Comparison of ENCODE assay signal across 10 mouse cellular contexts in genomic region chr14:23885539-23885938, GRCm38 (mm10).
A peak's percentile ranks its signal among the peaks of the same experiment; 100 is the strongest.
DNase-seq lines count a peak whose midpoint lies in the region; ATAC-seq and TF ChIP-seq lines count a peak whose summit lies in the region.
"Had no signal": no experiment of that assay in that cellular context is flagged by ENCODE, and none has a peak within 500 bp of the region (broad histone marks: within the 10 kb centered on the region; RNA-seq: fewer than 3 reads in every experiment).

No protein-coding gene starts in this region.

- no peaks in the 10 kb centered on the region for H3K27me3 ChIP-seq in kidney, postnatal 0 days (ENCODE audit: insufficient read depth, low read length)
- no peaks in the 10 kb centered on the region for H3K27me3 ChIP-seq in midbrain, postnatal 0 days (ENCODE audit: insufficient read depth, low read length)
- H3K27me3 ChIP-seq: embryonic facial prominence, embryonic 13.5 days had no signal

- no peak overlapping the region for H3K9ac ChIP-seq in kidney, postnatal 0 days (ENCODE audit: low read depth, low read length)
- H3K9ac ChIP-seq in midbrain, postnatal 0 days (replicated peaks; ENCODE audit: low read length, poor library complexity, severe bottlenecking) = no peak overlapping the region
- H3K9ac ChIP-seq: embryonic facial prominence, embryonic 13.5 days; liver, embryonic 14.5 days had no signal

- H3K27ac ChIP-seq in kidney, postnatal 0 days = no peak overlapping the region
- H3K27ac ChIP-seq in cortical plate, adult 2 months (ENCODE audit: insufficient read depth, low read length) = peak overlapping the region; percentile 57
- no peak overlapping the region for H3K27ac ChIP-seq in midbrain, postnatal 0 days (ENCODE audit: low read depth, low read length)
- H3K27ac ChIP-seq: embryonic facial prominence, embryonic 13.5 days; liver, embryonic 14.5 days had no signal

- peak; percentile 33 for DNase-seq in kidney, postnatal 0 days (ENCODE audit: low spot score)
- no peak for DNase-seq in kidney, postnatal 36 days
- peak; percentile 53 for DNase-seq in heart, postnatal 25 days (ENCODE audit: low spot score)
- DNase-seq in lung, postnatal 25 days (ENCODE audit: low spot score) = peak; percentile 10
- no peak for DNase-seq in spleen, postnatal 36 days (ENCODE audit: low spot score in 2 of 2)
- DNase-seq in thymus, postnatal 14 days = no peak
- DNase-seq in midbrain, postnatal 0 days (ENCODE audit: low spot score) = no peak

- H3K36me3 ChIP-seq in kidney, postnatal 0 days (ENCODE audit: insufficient read depth, low read length) = no peaks in the 10 kb centered on the region
- H3K36me3 ChIP-seq in midbrain, postnatal 0 days (ENCODE audit: insufficient read depth, low read length) = no peaks in the 10 kb centered on the region
- H3K36me3 ChIP-seq: embryonic facial prominence, embryonic 13.5 days had no signal

- no peak for TF ChIP-seq CTCF in kidney, postnatal 0 days (IDR thresholded peaks at IDR 0.05; ENCODE audit: low read depth)
- no peak for TF ChIP-seq CTCF in cortical plate, adult 2 months (IDR thresholded peaks at IDR 0.05; ENCODE audit: extremely low read depth, insufficient read depth, low read length)
- no peak for TF ChIP-seq CTCF in midbrain, postnatal 0 days (IDR thresholded peaks at IDR 0.05)

- peak; percentile 43 for ATAC-seq in kidney, postnatal 0 days (replicated peaks; ENCODE audit: low FRiP score, low read depth)
- no peak for ATAC-seq in midbrain, postnatal 0 days (ENCODE audit: low FRiP score)

- TF ChIP-seq POLR2A in cortical plate, adult 2 months (IDR thresholded peaks at IDR 0.05; ENCODE audit: extremely low read depth, insufficient read depth, low read length) = no peak

- H3K4me3 ChIP-seq in kidney, postnatal 0 days (replicated peaks; ENCODE audit: low read depth, low read length) = no peak overlapping the region
- no peak overlapping the region for H3K4me3 ChIP-seq in cortical plate, adult 2 months (ENCODE audit: insufficient read depth, low read length)
- H3K4me3 ChIP-seq in midbrain, postnatal 0 days (ENCODE audit: low read depth, low read length) = no peak overlapping the region
- H3K4me3 ChIP-seq: embryonic facial prominence, embryonic 13.5 days had no signal

- H3K4me1 ChIP-seq in kidney, postnatal 0 days (replicated peaks; ENCODE audit: insufficient read depth, low read length) = no peaks in the 10 kb centered on the region
- peaks cover 20% of the 10 kb centered on the region for H3K4me1 ChIP-seq in cortical plate, adult 2 months (ENCODE audit: control insufficient read depth, insufficient read depth, low read length)
- no peaks in the 10 kb centered on the region for H3K4me1 ChIP-seq in midbrain, postnatal 0 days (ENCODE audit: insufficient read depth, low read length)

- H3K9me3 ChIP-seq in kidney, postnatal 0 days (replicated peaks; ENCODE audit: low read length) = no peaks in the 10 kb centered on the region
- no peaks in the 10 kb centered on the region for H3K9me3 ChIP-seq in midbrain, postnatal 0 days (ENCODE audit: low read length)
- H3K9me3 ChIP-seq: embryonic facial prominence, embryonic 13.5 days had no signal

- no peak overlapping the region for H3K4me2 ChIP-seq in kidney, postnatal 0 days (ENCODE audit: low read length)
- H3K4me2 ChIP-seq in midbrain, postnatal 0 days (ENCODE audit: low read depth, low read length, poor library complexity, severe bottlenecking) = no peak overlapping the region
- H3K4me2 ChIP-seq: embryonic facial prominence, embryonic 13.5 days had no signal

- 31% methylated on average over 6 of the region's 6 CpGs for WGBS in kidney, postnatal 0 days
- 63% methylated on average over 6 of the region's 6 CpGs for WGBS in midbrain, postnatal 0 days

- intact Hi-C loops in heart, postnatal 25 days (cut with DNase I) = no loop called here

Comparison
In these comparisons a context has a peak if more than half of its experiments do, and no peak if none do; other contexts are left out.
1. DNase-seq: peak in kidney, postnatal 0 days (single experiment), heart, postnatal 25 days (single experiment) and lung, postnatal 25 days (single experiment); none in kidney, postnatal 36 days (0 of 2), spleen, postnatal 36 days (0 of 2), thymus, postnatal 14 days (single experiment) and midbrain, postnatal 0 days (single experiment).